Mouse (Mus musculus) myocyte (in vitro differentiated cells): ENCODE data around the gene Gngt2.

Source experiments
- CEBPB ChIP-seq: IDR thresholded peaks from 2 replicates; pipeline ENCODE4 v1.6.1; 2011; ENCODE audit warnings: mild to moderate bottlenecking, moderate library complexity; ENCODE audit not compliant: poor library complexity, insufficient read depth, severe bottlenecking
- MAX ChIP-seq: IDR thresholded peaks from one replicate; pipeline ENCODE4 v1.6.1; 2011; ENCODE audit warnings: low read depth, mild to moderate bottlenecking, control low read depth
- MYOG ChIP-seq, 3 experiments: IDR thresholded peaks; one replicate each; pipeline ENCODE4 v1.6.1; 2011; ENCODE audit warnings: control low read depth in 2 of 3, low read depth in 2 of 3, mild to moderate bottlenecking in 2 of 3; ENCODE audit not compliant: insufficient read length in 2 of 3, control insufficient read depth in 1 of 3, insufficient read depth in 1 of 3
- POLR2A ChIP-seq: IDR thresholded peaks from one replicate; pipeline ENCODE4 v1.6.1; 2011; ENCODE audit warnings: low read depth, mild to moderate bottlenecking, control low read depth, moderate library complexity; ENCODE audit not compliant: insufficient read length
- POLR2AphosphoS2 ChIP-seq: IDR thresholded peaks from one replicate; pipeline ENCODE4 v1.6.1; 2011; ENCODE audit warnings: low read depth, control low read depth; ENCODE audit not compliant: insufficient read length
- REST ChIP-seq: IDR thresholded peaks from one replicate; pipeline ENCODE4 v1.6.1; 2011; ENCODE audit warnings: mild to moderate bottlenecking, control low read depth, moderate library complexity; ENCODE audit not compliant: insufficient read depth, insufficient read length
- TCF12 ChIP-seq: IDR thresholded peaks from one replicate; pipeline ENCODE4 v1.6.1; 2011; ENCODE audit warnings: mild to moderate bottlenecking, control low read depth; ENCODE audit not compliant: poor library complexity, insufficient read depth, severe bottlenecking

GRCm38 (mm10) chr11:95836433-95836832, 583 bp upstream of the Gngt2 start:
- no peak for TF ChIP-seq TCF12
- TF ChIP-seq MYOG (IDR thresholded peaks at IDR 0.05; ENCODE audit: control insufficient read depth in 1 of 3, insufficient read depth in 1 of 3, insufficient read length in 2 of 3, low read depth in 2 of 3) = no peak
- no peak for TF ChIP-seq POLR2AphosphoS2
- TF ChIP-seq REST = no peak
- no peak for TF ChIP-seq POLR2A
- TF ChIP-seq CEBPB = no peak
- TF ChIP-seq MAX = no peak
